Mouse (Mus musculus) olfactory bulb, adult 2 months (tissue): ENCODE measurements around the gene Ldha.

Experiments used
- CTCF ChIP-seq: fragments of 200-500 bp; IDR thresholded peaks from 2 replicates; pipeline ENCODE4 v1.5.1; 2012; ENCODE audit warnings: low read depth, mild to moderate bottlenecking, low read length, moderate library complexity; ENCODE audit not compliant: insufficient read depth
- POLR2A ChIP-seq: fragments of 200-500 bp; IDR thresholded peaks from 2 replicates; pipeline ENCODE4 v1.6.1; 2012; ENCODE audit warnings: mild to moderate bottlenecking, low read depth, low read length, moderate library complexity; ENCODE audit not compliant: insufficient read depth

- TF ChIP-seq POLR2A (no peak), CTCF (no peak)
These were observed 6.2 kb upstream of the Ldha start for GRCm38 (mm10) chr7:46834994-46835610.
